Mouse (Mus musculus): Measurements from ENCODE around the gene Meis2. TPM values are rescaled to one million over a fixed set of nuclear protein-coding genes. Genes with fewer than 3 reads are reported as not detected.

Gene Meis2
- polyA plus RNA-seq, 1 experiment from 2014 or later, result 22.6 TPM

- WGBS, result 89% methylated on average over 4 of the region's 4 CpGs
- no peak overlapping the region for H3K27ac ChIP-seq (ENCODE audit: low read length)
- no peak for ATAC-seq (replicated peaks; ENCODE audit: extremely low read depth, insufficient read depth, low FRiP score)
- H3K36me3 ChIP-seq (ENCODE audit: control insufficient read depth, insufficient read depth), result no peaks in the 10 kb centered on the region
- H3K9ac ChIP-seq (ENCODE audit: low read length), result no peak overlapping the region
- no peaks in the 10 kb centered on the region for H3K9me3 ChIP-seq (replicated peaks; ENCODE audit: control insufficient read depth, low read length)
- H3K4me1 ChIP-seq (ENCODE audit: control insufficient read depth, insufficient read depth, low read length), result peaks cover 15% of the 10 kb centered on the region
- no peak overlapping the region for H3K4me2 ChIP-seq (ENCODE audit: low read depth, low read length)
- H3K27me3 ChIP-seq (ENCODE audit: control insufficient read depth, insufficient read depth, low read length), result no peaks in the 10 kb centered on the region
- no peak overlapping the region for H3K4me3 ChIP-seq (ENCODE audit: low read length)
Observed at GRCm38 (mm10) chr2:115889212-115889611, 176.4 kb downstream of the Meis2 start.

- H3K9me3 ChIP-seq (replicated peaks; ENCODE audit: control insufficient read depth, low read length), result no peaks in the 10 kb centered on the region
- H3K27ac ChIP-seq (ENCODE audit: low read length), result no peak overlapping the region
- H3K9ac ChIP-seq (ENCODE audit: low read length), result no peak overlapping the region
- H3K4me3 ChIP-seq (ENCODE audit: low read length), result no peak overlapping the region
- 86% methylated on average over 5 of the region's 5 CpGs for WGBS
- peaks cover 13% of the 10 kb centered on the region for H3K4me1 ChIP-seq (ENCODE audit: control insufficient read depth, insufficient read depth, low read length)
- H3K27me3 ChIP-seq (ENCODE audit: control insufficient read depth, insufficient read depth, low read length), result no peaks in the 10 kb centered on the region
- H3K36me3 ChIP-seq (ENCODE audit: control insufficient read depth, insufficient read depth), result no peaks in the 10 kb centered on the region
- no peak for ATAC-seq (replicated peaks; ENCODE audit: extremely low read depth, insufficient read depth, low FRiP score)
- no peak overlapping the region for H3K4me2 ChIP-seq (ENCODE audit: low read depth, low read length)
Observed at GRCm38 (mm10) chr2:115888336-115889077, 177.1 kb downstream of the Meis2 start.

GRCm38 (mm10) chr2:115887631-115888030 lies 178.0 kb downstream of the Meis2 start:
- no peaks in the 10 kb centered on the region for H3K36me3 ChIP-seq (ENCODE audit: control insufficient read depth, insufficient read depth)
- no peak for ATAC-seq (replicated peaks; ENCODE audit: extremely low read depth, insufficient read depth, low FRiP score)
- peaks cover 4% of the 10 kb centered on the region for H3K4me1 ChIP-seq (ENCODE audit: control insufficient read depth, insufficient read depth, low read length)
- 56% methylated on average over 1 of the region's 1 CpGs for WGBS
- H3K27ac ChIP-seq (ENCODE audit: low read length), result no peak overlapping the region
- H3K9ac ChIP-seq (ENCODE audit: low read length), result no peak overlapping the region
- no peaks in the 10 kb centered on the region for H3K9me3 ChIP-seq (replicated peaks; ENCODE audit: control insufficient read depth, low read length)
- H3K4me2 ChIP-seq (ENCODE audit: low read depth, low read length), result no peak overlapping the region
- H3K4me3 ChIP-seq (ENCODE audit: low read length), result no peak overlapping the region
- H3K27me3 ChIP-seq (ENCODE audit: control insufficient read depth, insufficient read depth, low read length), result no peaks in the 10 kb centered on the region

GRCm38 (mm10) chr2:115884184-115884583 lies 181.5 kb downstream of the Meis2 start:
- no peak for ATAC-seq (replicated peaks; ENCODE audit: extremely low read depth, insufficient read depth, low FRiP score)
- no peak overlapping the region for H3K4me3 ChIP-seq (ENCODE audit: low read length)
- H3K4me1 ChIP-seq (ENCODE audit: control insufficient read depth, insufficient read depth, low read length), result peaks cover 4% of the 10 kb centered on the region; the same call in 1 of the 2 replicates
- no peak overlapping the region for H3K4me2 ChIP-seq (ENCODE audit: low read depth, low read length)
- no peaks in the 10 kb centered on the region for H3K27me3 ChIP-seq (ENCODE audit: control insufficient read depth, insufficient read depth, low read length)
- no peak overlapping the region for H3K27ac ChIP-seq (ENCODE audit: low read length)
- WGBS, result 77% methylated on average over 9 of the region's 9 CpGs
- no peak overlapping the region for H3K9ac ChIP-seq (ENCODE audit: low read length)
- no peaks in the 10 kb centered on the region for H3K36me3 ChIP-seq (ENCODE audit: control insufficient read depth, insufficient read depth)
- no peaks in the 10 kb centered on the region for H3K9me3 ChIP-seq (replicated peaks; ENCODE audit: control insufficient read depth, low read length)

GRCm38 (mm10) chr2:115883520-115883919 lies 182.1 kb downstream of the Meis2 start:
- no peak for ATAC-seq (replicated peaks; ENCODE audit: extremely low read depth, insufficient read depth, low FRiP score)
- Histone ChIP-seq H3K36me3 (ENCODE audit: control insufficient read depth, insufficient read depth) (no peaks in the 10 kb centered on the region), H3K4me3 (ENCODE audit: low read length) (no peak overlapping the region), H3K27me3 (ENCODE audit: control insufficient read depth, insufficient read depth, low read length) (no peaks in the 10 kb centered on the region), H3K27ac (ENCODE audit: low read length) (no peak overlapping the region), H3K9ac (ENCODE audit: low read length) (no peak overlapping the region), H3K9me3 (replicated peaks; ENCODE audit: control insufficient read depth, low read length) (no peaks in the 10 kb centered on the region), H3K4me2 (ENCODE audit: low read depth, low read length) (no peak overlapping the region), H3K4me1 (ENCODE audit: control insufficient read depth, insufficient read depth, low read length) (peaks cover 4% of the 10 kb centered on the region; the same call in 1 of the 2 replicates)
- 73% methylated on average over 10 of the region's 10 CpGs for WGBS

GRCm38 (mm10) chr2:115875802-115876531 lies 189.7 kb downstream of the Meis2 start:
- H3K27ac ChIP-seq (ENCODE audit: low read length), result no peak overlapping the region

GRCm38 (mm10) chr2:115872851-115873250 lies 192.8 kb downstream of the Meis2 start:
- Histone ChIP-seq H3K27ac (ENCODE audit: low read length) (no peak overlapping the region), H3K27me3 (ENCODE audit: control insufficient read depth, insufficient read depth, low read length) (no peaks in the 10 kb centered on the region), H3K9me3 (replicated peaks; ENCODE audit: control insufficient read depth, low read length) (no peaks in the 10 kb centered on the region), H3K4me2 (ENCODE audit: low read depth, low read length) (no peak overlapping the region), H3K36me3 (ENCODE audit: control insufficient read depth, insufficient read depth) (peaks cover 5% of the 10 kb centered on the region; the same call in 1 of the 2 replicates), H3K9ac (ENCODE audit: low read length) (no peak overlapping the region), H3K4me3 (ENCODE audit: low read length) (no peak overlapping the region), H3K4me1 (ENCODE audit: control insufficient read depth, insufficient read depth, low read length) (peaks cover 26% of the 10 kb centered on the region)
- no peak for ATAC-seq (replicated peaks; ENCODE audit: extremely low read depth, insufficient read depth, low FRiP score)
- 32% methylated on average over 2 of the region's 2 CpGs for WGBS

More at GRCm38 (mm10) chr2:115875802-115876531, 189.7 kb downstream of the Meis2 start:
- no peak; the same call in 1 of the 2 replicates for ATAC-seq (replicated peaks; ENCODE audit: extremely low read depth, insufficient read depth, low FRiP score)
- Histone ChIP-seq H3K9ac (ENCODE audit: low read length) (no peak overlapping the region), H3K36me3 (ENCODE audit: control insufficient read depth, insufficient read depth) (no peaks in the 10 kb centered on the region), H3K4me3 (ENCODE audit: low read length) (no peak overlapping the region), H3K9me3 (replicated peaks; ENCODE audit: control insufficient read depth, low read length) (no peaks in the 10 kb centered on the region), H3K4me2 (ENCODE audit: low read depth, low read length) (no peak overlapping the region), H3K4me1 (ENCODE audit: control insufficient read depth, insufficient read depth, low read length) (peaks cover 23% of the 10 kb centered on the region), H3K27me3 (ENCODE audit: control insufficient read depth, insufficient read depth, low read length) (no peaks in the 10 kb centered on the region)
- WGBS, result 28% methylated on average over 8 of the region's 8 CpGs

- Histone ChIP-seq H3K9ac (ENCODE audit: low read length) (no peak overlapping the region), H3K4me1 (ENCODE audit: control insufficient read depth, insufficient read depth, low read length) (peaks cover 17% of the 10 kb centered on the region), H3K36me3 (ENCODE audit: control insufficient read depth, insufficient read depth) (peaks cover 16% of the 10 kb centered on the region), H3K27ac (ENCODE audit: low read length) (no peak overlapping the region), H3K9me3 (replicated peaks; ENCODE audit: control insufficient read depth, low read length) (no peaks in the 10 kb centered on the region), H3K4me3 (ENCODE audit: low read length) (no peak overlapping the region), H3K4me2 (ENCODE audit: low read depth, low read length) (no peak overlapping the region), H3K27me3 (ENCODE audit: control insufficient read depth, insufficient read depth, low read length) (no peaks in the 10 kb centered on the region)
- 51% methylated on average over 2 of the region's 2 CpGs for WGBS
- ATAC-seq (replicated peaks; ENCODE audit: extremely low read depth, insufficient read depth, low FRiP score), result no peak
Observed at GRCm38 (mm10) chr2:115869966-115870365, 195.7 kb downstream of the Meis2 start.

Data from heart, embryonic 16.5 days (tissue).